Mouse (Mus musculus) hindbrain, postnatal 0 days (tissue): ENCODE data around the gene Rgs7. TPM values are rescaled to one million over a fixed set of nuclear protein-coding genes. Genes with fewer than 3 reads are reported as not detected.

Experiments
- ATAC-seq: fragments of 200-750 bp; cut with Nextera tagmentation; 2 replicates; pipeline ENCODE4 v1.8.0; 2017; ENCODE audit warnings: mild to moderate bottlenecking, moderate TSS enrichment, moderate library complexity
- DNase-seq: peaks from one replicate; pipeline ENCODE4 v3.0.0-alpha.2; 2015; ENCODE audit warnings: low spot score
- H3K27ac ChIP-seq: fragments of 300-500 bp; sonication (generic); 2 replicates; pipeline ENCODE4 v1.5.1; 2014; ENCODE audit warnings: mild to moderate bottlenecking
- H3K27me3 ChIP-seq: fragments of 300-500 bp; sonication (generic); 2 replicates; pipeline ENCODE4 v1.6.1; 2014; ENCODE audit warnings: low read length, mixed read lengths; ENCODE audit not compliant: insufficient read depth
- H3K36me3 ChIP-seq: fragments of 300-500 bp; sonication (generic); 2 replicates; pipeline ENCODE4 v1.6.1; 2014; ENCODE audit warnings: low read length, mixed read lengths; ENCODE audit not compliant: insufficient read depth
- H3K4me1 ChIP-seq: fragments of 300-500 bp; sonication (generic); 2 replicates; pipeline ENCODE4 v1.6.1; 2014; ENCODE audit warnings: antibody characterized with exemption, low read length, mixed read lengths; ENCODE audit not compliant: insufficient read depth
- H3K4me2 ChIP-seq: fragments of 300-500 bp; sonication (generic); 2 replicates; pipeline ENCODE4 v1.6.1; 2014; ENCODE audit warnings: low read depth, mild to moderate bottlenecking, low read length, moderate library complexity, mixed read lengths
- H3K4me3 ChIP-seq: fragments of 300-500 bp; sonication (generic); 2 replicates; pipeline ENCODE4 v1.5.1; 2014; ENCODE audit warnings: low read length
- H3K9ac ChIP-seq: fragments of 300-500 bp; sonication (generic); replicated peaks from 2 replicates; pipeline ENCODE4 v1.6.1; 2014; ENCODE audit warnings: mild to moderate bottlenecking, low read length, moderate library complexity, mixed read lengths
- H3K9me3 ChIP-seq: fragments of 300-500 bp; sonication (generic); 2 replicates; pipeline ENCODE4 v1.6.1; 2016; ENCODE audit warnings: low read length, mixed read lengths
- CTCF ChIP-seq: IDR thresholded peaks from 2 replicates; pipeline ENCODE4 v1.5.1; 2016; ENCODE audit warnings: antibody characterized with exemption, control low read depth, low read depth
- WGBS: fragments of 180-500 bp; shearing (Covaris S2); extraction: QIAGEN DNeasy Blood & Tissue Kit; methylation state at CpG from one replicate; pipeline ENCODE4 v1.1.7; 2014; 5-methylcytosine and 5-hydroxymethylcytosine counted together
- polyA plus RNA-seq: library from polyadenylated mRNA; unstranded; fragments of >200 nt; fragmentation: Nextera tagmentation; extraction: Ambion mirVana; gene quantifications from 2 replicates; pipeline ENCODE4 v1.2.1, GENCODE M21; 2015
- total RNA-seq: library from RNA; depleted of rRNA; stranded (reverse); fragments of >200 nt; gene quantifications from 2 replicates; pipeline ENCODE4 v1.2.3, GENCODE M21; 2014

Gene Rgs7
- total and polyA plus RNA-seq, 2 experiments from 2014 or later, result 32.5 to 41.6 TPM

- no peak for DNase-seq
- Histone ChIP-seq H3K27me3 (no peaks in the 10 kb centered on the region), H3K4me1 (no peaks in the 10 kb centered on the region), H3K4me3 (no peak overlapping the region), H3K9ac (no peak overlapping the region), H3K4me2 (no peak overlapping the region), H3K9me3 (no peaks in the 10 kb centered on the region), H3K36me3 (no peaks in the 10 kb centered on the region), H3K27ac (no peak overlapping the region)
- TF ChIP-seq CTCF, result no peak
- 56% methylated on average over 6 of the region's 6 CpGs for WGBS
- peak; percentile 54; the same call in 1 of the 2 replicates for ATAC-seq
Measured at GRCm38 (mm10) chr1:175433128-175433527, 59.2 kb downstream of the Rgs7 start.

DNA sequence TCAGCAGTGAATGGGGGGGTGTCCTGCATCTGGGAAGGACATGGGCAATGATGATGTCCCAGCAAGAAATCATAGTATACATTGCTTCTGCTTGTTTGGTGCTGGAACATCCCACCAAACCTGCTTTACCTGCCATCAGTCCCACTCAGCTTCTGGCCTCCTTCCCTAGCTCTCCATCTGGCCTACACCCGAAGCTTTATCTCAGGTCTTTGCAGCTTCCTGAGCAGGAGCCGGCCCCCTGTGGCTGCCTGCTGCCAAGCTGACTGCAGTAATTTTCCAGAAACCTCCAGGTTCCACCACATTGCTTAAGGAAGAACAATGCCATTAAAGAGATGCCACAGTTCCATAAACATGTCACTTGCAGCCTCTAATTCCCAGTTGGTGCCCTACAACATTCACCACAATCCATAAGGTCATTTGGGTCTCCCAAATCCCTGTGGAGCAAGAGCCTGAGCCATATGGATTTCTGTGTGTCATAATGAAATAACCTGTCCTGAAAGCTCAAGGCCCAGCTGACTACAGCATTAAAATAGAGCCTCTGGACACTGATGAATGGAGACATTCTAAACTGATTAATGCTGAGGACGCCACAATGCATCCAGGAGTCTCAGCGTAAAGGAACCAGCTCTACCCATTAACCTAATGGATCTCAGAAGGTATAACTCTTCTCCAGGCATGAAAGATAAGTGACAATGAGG, 60.8 kb downstream of the Rgs7 start:
- peak; percentile 28 for DNase-seq
- H3K27me3 ChIP-seq, result no peaks in the 10 kb centered on the region
- H3K27ac ChIP-seq, result no peak overlapping the region
- H3K4me3 ChIP-seq, result no peak overlapping the region
- H3K4me2 ChIP-seq, result no peak overlapping the region
- no peaks in the 10 kb centered on the region for H3K36me3 ChIP-seq
- WGBS, result 54% methylated on average over 4 of the region's 4 CpGs
- no peak for TF ChIP-seq CTCF
- no peaks in the 10 kb centered on the region for H3K9me3 ChIP-seq
- H3K4me1 ChIP-seq, result no peaks in the 10 kb centered on the region
- ATAC-seq, result no peak
- no peak overlapping the region for H3K9ac ChIP-seq

- no peaks in the 10 kb centered on the region for H3K9me3 ChIP-seq
- H3K27me3 ChIP-seq, result no peaks in the 10 kb centered on the region
- no peaks in the 10 kb centered on the region for H3K4me1 ChIP-seq
- TF ChIP-seq CTCF, result no peak
- no peak overlapping the region for H3K27ac ChIP-seq
- no peaks in the 10 kb centered on the region for H3K36me3 ChIP-seq
- H3K4me3 ChIP-seq, result no peak overlapping the region
- ATAC-seq, result no peak
- DNase-seq, result no peak
- 84% methylated on average over 2 of the region's 2 CpGs for WGBS
- H3K4me2 ChIP-seq, result no peak overlapping the region
- H3K9ac ChIP-seq, result no peak overlapping the region
Measured at GRCm38 (mm10) chr1:175427112-175427511, 65.2 kb downstream of the Rgs7 start.

GRCm38 (mm10) chr1:175426393-175426792, 65.9 kb downstream of the Rgs7 start:
- TF ChIP-seq CTCF, result no peak
- 58% methylated on average over 4 of the region's 4 CpGs for WGBS
- no peak overlapping the region for H3K4me2 ChIP-seq
- no peak overlapping the region for H3K27ac ChIP-seq
- no peak overlapping the region for H3K9ac ChIP-seq
- DNase-seq, result no peak
- H3K4me3 ChIP-seq, result no peak overlapping the region
- no peaks in the 10 kb centered on the region for H3K27me3 ChIP-seq
- H3K9me3 ChIP-seq, result no peaks in the 10 kb centered on the region
- no peaks in the 10 kb centered on the region for H3K36me3 ChIP-seq
- H3K4me1 ChIP-seq, result no peaks in the 10 kb centered on the region
- no peak for ATAC-seq

DNA sequence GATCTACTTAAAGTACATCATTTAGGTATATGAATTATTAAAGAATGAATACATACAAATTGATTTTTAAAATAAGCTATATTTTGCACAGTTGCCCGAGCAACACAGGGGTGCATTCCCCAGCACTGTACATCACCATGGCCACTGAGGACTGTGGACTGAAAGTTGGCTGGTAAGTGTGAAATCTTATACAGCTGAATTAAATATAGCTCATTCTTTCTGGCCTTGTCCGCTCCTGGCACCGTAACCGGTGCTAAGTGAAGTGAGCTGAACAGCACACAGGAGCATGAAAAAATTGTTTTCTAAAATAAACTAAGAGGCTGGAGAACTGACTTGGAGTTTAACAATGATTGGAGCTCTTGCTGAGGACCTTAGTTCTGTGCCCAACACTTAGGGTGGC, 71.4 kb downstream of the Rgs7 start:
- H3K27me3 ChIP-seq, result no peaks in the 10 kb centered on the region
- 74% methylated on average over 4 of the region's 4 CpGs for WGBS
- H3K36me3 ChIP-seq, result no peaks in the 10 kb centered on the region
- no peak overlapping the region for H3K4me2 ChIP-seq
- DNase-seq, result no peak
- TF ChIP-seq CTCF, result no peak
- no peak overlapping the region for H3K9ac ChIP-seq
- ATAC-seq, result no peak
- H3K9me3 ChIP-seq, result no peaks in the 10 kb centered on the region
- H3K27ac ChIP-seq, result no peak overlapping the region
- no peak overlapping the region for H3K4me3 ChIP-seq
- no peaks in the 10 kb centered on the region for H3K4me1 ChIP-seq

DNA sequence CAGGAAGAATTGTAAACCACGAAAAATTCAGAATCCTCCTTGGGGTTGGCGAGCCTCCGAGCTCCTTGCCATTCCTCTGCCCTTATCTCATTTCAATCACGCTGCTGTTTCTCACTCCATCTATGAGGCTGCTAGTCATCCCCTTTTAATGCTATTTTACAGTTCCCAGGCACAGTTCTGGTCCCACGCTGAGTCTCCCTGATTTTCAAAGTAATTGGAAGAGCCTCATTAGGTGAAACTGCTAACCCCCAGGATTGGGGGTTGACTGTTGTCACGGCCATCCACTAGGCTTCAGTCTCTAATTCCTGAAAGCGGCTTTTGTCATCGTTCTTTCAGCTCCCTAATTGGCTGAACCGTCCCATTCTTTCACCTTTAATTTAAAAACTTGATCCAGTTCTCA, 76.6 kb downstream of the Rgs7 start:
- WGBS, result 53% methylated on average over 9 of the region's 9 CpGs
- Histone ChIP-seq H3K4me3 (no peak overlapping the region), H3K4me2 (no peak overlapping the region), H3K36me3 (no peaks in the 10 kb centered on the region), H3K9me3 (no peaks in the 10 kb centered on the region), H3K27ac (no peak overlapping the region), H3K9ac (no peak overlapping the region), H3K27me3 (no peaks in the 10 kb centered on the region), H3K4me1 (no peaks in the 10 kb centered on the region)
- TF ChIP-seq CTCF, result no peak
- ATAC-seq (no peak), DNase-seq (no peak)

DNA sequence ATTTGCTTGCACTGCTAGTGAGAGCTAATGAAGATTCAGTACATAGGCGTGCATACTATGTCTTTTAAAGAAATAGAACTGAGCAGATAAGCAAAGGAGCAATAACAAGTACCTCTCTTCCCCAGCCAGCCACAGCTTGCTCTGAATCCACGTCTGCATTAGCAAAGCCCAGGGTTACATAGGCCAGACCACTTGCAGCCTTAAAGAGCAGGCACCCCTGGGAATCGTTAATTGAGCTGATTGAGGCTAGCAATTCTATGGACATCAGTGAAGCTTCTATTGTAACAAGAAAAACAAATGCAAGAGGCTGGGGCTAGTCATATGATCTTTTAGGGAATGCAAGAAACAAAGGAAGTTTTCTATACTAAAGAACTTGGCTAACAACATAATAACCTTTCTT, 81.9 kb downstream of the Rgs7 start:
- H3K36me3 ChIP-seq, result no peaks in the 10 kb centered on the region
- no peak overlapping the region for H3K4me2 ChIP-seq
- H3K4me1 ChIP-seq, result no peaks in the 10 kb centered on the region
- no peak overlapping the region for H3K27ac ChIP-seq
- H3K9ac ChIP-seq, result no peak overlapping the region
- no peaks in the 10 kb centered on the region for H3K9me3 ChIP-seq
- no peaks in the 10 kb centered on the region for H3K27me3 ChIP-seq
- H3K4me3 ChIP-seq, result no peak overlapping the region
- DNase-seq (no peak), ATAC-seq (no peak)
- 31% methylated on average over 3 of the region's 3 CpGs for WGBS
- no peak for TF ChIP-seq CTCF
